In the genomic region with DNA sequence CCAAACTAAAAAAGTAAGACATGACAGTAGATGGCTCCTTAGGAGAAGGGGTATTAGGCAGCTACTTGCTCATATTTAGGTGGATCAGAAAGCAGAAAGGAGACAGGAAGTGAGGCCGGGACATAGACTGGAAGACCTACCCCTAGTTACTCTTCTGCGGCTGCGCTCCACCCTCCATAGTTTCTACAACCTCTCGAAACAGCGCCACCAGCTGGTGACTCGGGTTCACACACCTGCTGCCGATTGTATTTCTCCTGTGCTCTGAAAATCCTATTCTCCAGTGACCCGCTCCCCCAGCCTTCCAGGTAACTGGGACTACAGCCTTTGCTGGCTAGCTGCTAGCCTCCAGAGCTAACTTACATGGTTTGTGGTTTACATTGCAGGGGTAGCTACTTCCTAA, we compare ENCODE assay signal across 14 mouse cellular contexts. TPM values are rescaled to one million over a fixed set of nuclear protein-coding genes. Genes with fewer than 3 reads are reported as not detected.
DNase-seq lines count a peak whose midpoint lies in the region; ATAC-seq and TF ChIP-seq lines count a peak whose summit lies in the region.
"Had no signal": no experiment of that assay in that cellular context is flagged by ENCODE, and none has a peak within 500 bp of the region (broad histone marks: within the 10 kb centered on the region; RNA-seq: fewer than 3 reads in every experiment).

No protein-coding gene starts in this region.

- H3K4me3 ChIP-seq in lung, postnatal 0 days (ENCODE audit: low read depth, low read length), result no peak overlapping the region
- H3K4me3 ChIP-seq in MEL (ENCODE audit: control insufficient read depth in 1 of 2, insufficient read depth in 1 of 2, low read depth in 2 of 2, low read length in 2 of 2), result no peak overlapping the region
- H3K4me3 ChIP-seq: embryonic facial prominence, embryonic 12.5 days; heart, embryonic 15.5 days; limb, embryonic 15.5 days; midbrain, embryonic 12.5 days had no signal

- H3K9ac ChIP-seq in lung, postnatal 0 days (replicated peaks; ENCODE audit: low read depth), result no peak overlapping the region
- no peak overlapping the region for H3K9ac ChIP-seq in MEL (ENCODE audit: control insufficient read depth, low read depth, low read length, poor library complexity, severe bottlenecking)
- H3K9ac ChIP-seq: embryonic facial prominence, embryonic 12.5 days; heart, embryonic 15.5 days; limb, embryonic 15.5 days; midbrain, embryonic 12.5 days had no signal

- H3K4me2 ChIP-seq in lung, postnatal 0 days (replicated peaks; ENCODE audit: low read depth, low read length), result no peak overlapping the region
- H3K4me2 ChIP-seq: embryonic facial prominence, embryonic 12.5 days; heart, embryonic 15.5 days; limb, embryonic 15.5 days; midbrain, embryonic 12.5 days had no signal

- no peak for ATAC-seq in lung, postnatal 0 days
- ATAC-seq: forebrain, embryonic 16.5 days had no signal

- no peak for TF ChIP-seq EP300 in lung, postnatal 0 days (IDR thresholded peaks at IDR 0.05)
- TF ChIP-seq EP300 in MEL (IDR thresholded peaks at IDR 0.05; ENCODE audit: low read depth in 1 of 2, low read length in 2 of 2), result no peak

- H3K9me3 ChIP-seq in lung, postnatal 0 days (ENCODE audit: low read length), result no peaks in the 10 kb centered on the region
- no peaks in the 10 kb centered on the region for H3K9me3 ChIP-seq in MEL (replicated peaks; ENCODE audit: insufficient read depth, low read length)
- H3K9me3 ChIP-seq: embryonic facial prominence, embryonic 12.5 days; heart, embryonic 15.5 days; limb, embryonic 15.5 days; midbrain, embryonic 12.5 days had no signal

- H3K27me3 ChIP-seq in lung, postnatal 0 days (replicated peaks; ENCODE audit: insufficient read depth, low read length), result no peaks in the 10 kb centered on the region
- no peaks in the 10 kb centered on the region for H3K27me3 ChIP-seq in MEL (ENCODE audit: control insufficient read depth in 1 of 2, insufficient read depth in 2 of 2, low read length in 2 of 2)
- H3K27me3 ChIP-seq: embryonic facial prominence, embryonic 12.5 days; heart, embryonic 15.5 days; limb, embryonic 15.5 days; midbrain, embryonic 12.5 days had no signal

- H3K4me1 ChIP-seq in lung, postnatal 0 days (ENCODE audit: insufficient read depth, low read depth, low read length), result no peaks in the 10 kb centered on the region
- peaks cover 0 to 2% of the 10 kb centered on the region in 2 experiments; a peak in 1 of 4 replicates for H3K4me1 ChIP-seq in MEL (ENCODE audit: control insufficient read depth in 1 of 2, insufficient read depth in 2 of 2, low read length in 2 of 2)
- H3K4me1 ChIP-seq: embryonic facial prominence, embryonic 12.5 days; heart, embryonic 15.5 days; limb, embryonic 15.5 days; midbrain, embryonic 12.5 days had no signal

- no peak for TF ChIP-seq RAD21 in MEL (IDR thresholded peaks at IDR 0.05; ENCODE audit: low read depth, low read length)

- peak; percentile 29 for TF ChIP-seq CTCF in lung, postnatal 0 days (IDR thresholded peaks at IDR 0.05)
- peak; percentile 21 to 42 (median 38); a peak in 5 of 6 replicates for TF ChIP-seq CTCF in MEL (IDR thresholded peaks at IDR 0.05 in 2 of 3, conservative IDR thresholded peaks at IDR 0.05 in 1 of 3; ENCODE audit: control insufficient read depth in 1 of 3, insufficient read depth in 1 of 3, low read depth in 2 of 3, low read length in 3 of 3, poor library complexity in 1 of 3, severe bottlenecking in 1 of 3)

- 55% methylated on average over 8 of the region's 8 CpGs for WGBS in lung, postnatal 0 days

- no peaks in the 10 kb centered on the region for H3K79me2 ChIP-seq in MEL (ENCODE audit: control insufficient read depth, insufficient read depth, low read length, poor library complexity)

- DNase-seq in gastrocnemius, postnatal 10 days, result peak; percentile 9
- DNase-seq in gastrocnemius, adult 18-20 months (ENCODE audit: low spot score), result no peak
- no peak for DNase-seq in lung, postnatal 0 days (ENCODE audit: low spot score)
- DNase-seq in lung, postnatal 4 days, result no peak
- no peak for DNase-seq in MEL (ENCODE audit: low read depth, low spot score)
- DNase-seq in testis, postnatal 10 days (ENCODE audit: low spot score), result peak; percentile 67
- no peak for DNase-seq in spleen, adult 18-20 months
- no peak for DNase-seq in layer of hippocampus, adult 11-12 months (ENCODE audit: low spot score)

- no peaks in the 10 kb centered on the region for H3K36me3 ChIP-seq in lung, postnatal 0 days (ENCODE audit: insufficient read depth, low read length)
- H3K36me3 ChIP-seq in MEL (ENCODE audit: control insufficient read depth in 1 of 2, insufficient read depth in 2 of 2, low read length in 2 of 2), result peaks cover 0 to 3% of the 10 kb centered on the region in 2 experiments; a peak in 2 of 4 replicates
- H3K36me3 ChIP-seq: embryonic facial prominence, embryonic 12.5 days; heart, embryonic 15.5 days; limb, embryonic 15.5 days; midbrain, embryonic 12.5 days had no signal

- TF ChIP-seq POLR2A in MEL (IDR thresholded peaks at IDR 0.05; ENCODE audit: control insufficient read depth in 1 of 2, insufficient read depth in 1 of 2, low read depth in 1 of 2, low read length in 2 of 2, poor library complexity in 1 of 2), result no peak

- H3K27ac ChIP-seq in lung, postnatal 0 days (ENCODE audit: low read length), result no peak overlapping the region
- H3K27ac ChIP-seq in MEL (ENCODE audit: control insufficient read depth, low read depth, low read length), result no peak overlapping the region
- H3K27ac ChIP-seq: embryonic facial prominence, embryonic 12.5 days; heart, embryonic 15.5 days; limb, embryonic 15.5 days; midbrain, embryonic 12.5 days had no signal

TF ChIP-seq in MEL, 35 proteins besides CTCF, POLR2A, EP300 and RAD21:
- TF ChIP-seq HCFC1 (IDR thresholded peaks at IDR 0.05; ENCODE audit: low read depth, low read length), result no peak
- no peak for TF ChIP-seq GATA1 (IDR thresholded peaks at IDR 0.05; ENCODE audit: low read depth, low read length)
- TF ChIP-seq MAX (IDR thresholded peaks at IDR 0.05; ENCODE audit: low read length), result no peak
- peak; percentile 20; the same call in 1 of the 2 replicates for TF ChIP-seq SMC3 (IDR thresholded peaks at IDR 0.05; ENCODE audit: low read depth, low read length)
- no peak for TF ChIP-seq MYB (IDR thresholded peaks at IDR 0.05; ENCODE audit: low read depth, low read length)
- no peak for TF ChIP-seq ZNF384 (IDR thresholded peaks at IDR 0.05; ENCODE audit: low read depth, low read length)

RNA-seq across cellular contexts. Expression of gene Msh6, which starts 16.6 kb away (rescaled TPM):
- 1 to 10 TPM; 7.6 to 8.4 TPM for total RNA-seq in gastrocnemius, postnatal 10 days (2021)
- 1 to 10 TPM; 4.1 to 4.4 TPM for total RNA-seq in gastrocnemius, adult 18-20 months (2021)
- 8.4 and 10.2 TPM in 2 replicates for polyA plus RNA-seq in lung, postnatal 0 days (2015; fragmentation: Nextera tagmentation; extraction: Ambion mirVana)
- total RNA-seq in MEL (2012; rRNA removed), result 118 and 126 TPM in 2 replicates
- polyA plus RNA-seq in MEL (2012; ENCODE audit: insufficient read depth in 1 of 2, insufficient read length in 2 of 2, low read depth in 1 of 2, low replicate concordance in 2 of 2, missing spikeins in 1 of 2), result 100 to 1,000 TPM; 144 to 167 TPM

RNA-seq across cellular contexts. Expression of gene Rpl36-ps4, which starts 37.5 kb away (rescaled TPM):
- not detected for total RNA-seq in gastrocnemius, postnatal 10 days (2021)
- total RNA-seq in gastrocnemius, adult 18-20 months (2021), result not detected
- not detected in 2 replicates for polyA plus RNA-seq in lung, postnatal 0 days (2015; fragmentation: Nextera tagmentation; extraction: Ambion mirVana)
- not detected in 2 replicates for total RNA-seq in MEL (2012; rRNA removed)
- polyA plus RNA-seq in MEL (2012; ENCODE audit: insufficient read depth in 1 of 2, insufficient read length in 2 of 2, low read depth in 1 of 2, low replicate concordance in 2 of 2, missing spikeins in 1 of 2), result not detected
- polyA plus RNA-seq: embryonic facial prominence, embryonic 12.5 days; forebrain, embryonic 16.5 days; heart, embryonic 15.5 days; limb, embryonic 15.5 days; midbrain, embryonic 12.5 days; urinary bladder, adult 2 months had no signal

Comparison
In these comparisons a context has a peak if more than half of its experiments do, and no peak if none do; other contexts are left out.
1. DNase-seq: peak in gastrocnemius, postnatal 10 days (single experiment) and testis, postnatal 10 days (single experiment); none in gastrocnemius, adult 18-20 months (single experiment), lung, postnatal 0 days (single experiment), lung, postnatal 4 days (0 of 2), MEL (single experiment), spleen, adult 18-20 months (0 of 2) and layer of hippocampus, adult 11-12 months (single experiment).
2. RNA of gene Msh6, which starts 16.6 kb away (total RNA-seq): 118 to 126 TPM in MEL; 7.6 to 8.4 TPM in gastrocnemius, postnatal 10 days and 4.1 to 4.4 TPM in gastrocnemius, adult 18-20 months; every median in the first group is over 10 times any median in the second.